Mouse (Mus musculus): ENCODE results near the gene Sdk1.

DNA sequence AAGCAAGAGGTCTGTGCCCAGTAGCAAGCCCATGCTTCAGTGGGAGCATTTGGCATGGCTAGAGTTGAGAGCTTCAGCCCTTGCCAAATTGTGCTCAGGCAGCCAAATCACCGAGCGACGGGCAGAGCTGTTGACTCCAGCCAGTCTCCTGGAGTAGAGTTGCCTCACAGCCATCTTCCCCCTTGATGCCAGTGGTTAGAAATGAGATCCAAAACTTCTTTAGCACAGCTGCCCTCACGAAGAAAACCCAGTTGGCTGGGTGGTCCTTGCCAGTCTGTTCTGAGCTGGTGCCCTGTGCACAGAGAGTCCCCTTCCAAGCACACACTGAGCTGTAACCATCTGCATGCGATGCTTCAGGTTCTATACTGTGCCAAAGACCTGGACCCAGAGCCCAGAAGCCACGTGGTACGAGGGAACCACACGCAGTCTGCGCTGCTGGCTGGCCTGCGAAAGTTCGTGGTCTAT, 855.1 kb downstream of the Sdk1 start:
- no peak for TF ChIP-seq POLR2A (IDR thresholded peaks at IDR 0.05; ENCODE audit: control insufficient read depth in 1 of 2, insufficient read depth in 1 of 2, low read depth in 1 of 2, low read length in 2 of 2, poor library complexity in 1 of 2)
- no peak for TF ChIP-seq NELFE (IDR thresholded peaks at IDR 0.05; ENCODE audit: low read depth, low read length)
- TF ChIP-seq EP300 (IDR thresholded peaks at IDR 0.05; ENCODE audit: low read depth in 1 of 2, low read length in 2 of 2): no peak
- TF ChIP-seq USF1 (IDR thresholded peaks at IDR 0.05; ENCODE audit: low read depth, low read length): no peak
- TF ChIP-seq GATA1 (IDR thresholded peaks at IDR 0.05; ENCODE audit: low read depth, low read length): no peak
- no peak for TF ChIP-seq POLR2AphosphoS5 (IDR thresholded peaks at IDR 0.05; ENCODE audit: borderline replicate concordance, low read depth, low read length)
- no peak for TF ChIP-seq CTCF (IDR thresholded peaks at IDR 0.05 in 2 of 3, conservative IDR thresholded peaks at IDR 0.05 in 1 of 3; ENCODE audit: control insufficient read depth in 1 of 3, insufficient read depth in 1 of 3, low read depth in 2 of 3, low read length in 3 of 3, poor library complexity in 1 of 3, severe bottlenecking in 1 of 3)
- no peak for TF ChIP-seq MAX (IDR thresholded peaks at IDR 0.05; ENCODE audit: low read length)

Measured in MEL (cell line).